Mouse (Mus musculus) E14TG2a.4 (cell line): ENCODE data around the gene Rmnd5b.
A peak's percentile ranks its signal among the peaks of the same experiment; 100 is the strongest.

Experiments
- H3K27me3 ChIP-seq: 2 replicates; pipeline ENCODE4 v1.6.1; 2014; ENCODE audit warnings: low read length, control low read depth; ENCODE audit not compliant: insufficient read depth
- H3K36me3 ChIP-seq: 2 replicates; pipeline ENCODE4 v1.6.1; 2014; ENCODE audit warnings: low read length, control low read depth; ENCODE audit not compliant: insufficient read depth
- H3K4me1 ChIP-seq: replicated peaks from 2 replicates; pipeline ENCODE4 v1.6.1; 2014; ENCODE audit warnings: low read depth, low read length, control low read depth
- H3K4me3 ChIP-seq: replicated peaks from 2 replicates; pipeline ENCODE4 v1.5.1; 2014; ENCODE audit warnings: mild to moderate bottlenecking, low read length
- H3K9me3 ChIP-seq: 2 replicates; pipeline ENCODE4 v1.6.1; 2014; ENCODE audit warnings: low read length, control low read depth
- CTCF ChIP-seq: conservative IDR thresholded peaks from 2 replicates; pipeline ENCODE4 v1.5.1; 2014; ENCODE audit warnings: low read length
- NANOG ChIP-seq: IDR thresholded peaks from 2 replicates; pipeline ENCODE4 v1.6.1; 2014; ENCODE audit warnings: borderline replicate concordance, low read length, mixed read lengths
- POU5F1 ChIP-seq: IDR thresholded peaks from 2 replicates; pipeline ENCODE4 v1.6.1; 2014; ENCODE audit warnings: low read length, borderline replicate concordance

Gene Rmnd5b

GRCm38 (mm10) chr11:51585608-51586252, 50.0 kb downstream of the Rmnd5b start:
- TF ChIP-seq CTCF = no peak
- no peak for TF ChIP-seq NANOG
- peaks cover 49% of the 10 kb centered on the region for H3K4me1 ChIP-seq

GRCm38 (mm10) chr11:51584431-51585248, 51.1 kb downstream of the Rmnd5b start, which contains the start of gene Phykpl:
Phykpl (plus strand) TSS chr11:51584757.
- Histone ChIP-seq H3K4me3 (peak within 1 kb of the TSS; percentile 98), H3K36me3 (peaks cover 41% of the 10 kb centered on the region)

More at GRCm38 (mm10) chr11:51585608-51586252, 50.0 kb downstream of the Rmnd5b start:
- peak overlapping the region; percentile 98 for H3K4me3 ChIP-seq
- no peaks in the 10 kb centered on the region for H3K9me3 ChIP-seq
- H3K36me3 ChIP-seq = peaks cover 51% of the 10 kb centered on the region
- peaks cover 2% of the 10 kb centered on the region; the same call in 1 of the 2 replicates for H3K27me3 ChIP-seq

DNA sequence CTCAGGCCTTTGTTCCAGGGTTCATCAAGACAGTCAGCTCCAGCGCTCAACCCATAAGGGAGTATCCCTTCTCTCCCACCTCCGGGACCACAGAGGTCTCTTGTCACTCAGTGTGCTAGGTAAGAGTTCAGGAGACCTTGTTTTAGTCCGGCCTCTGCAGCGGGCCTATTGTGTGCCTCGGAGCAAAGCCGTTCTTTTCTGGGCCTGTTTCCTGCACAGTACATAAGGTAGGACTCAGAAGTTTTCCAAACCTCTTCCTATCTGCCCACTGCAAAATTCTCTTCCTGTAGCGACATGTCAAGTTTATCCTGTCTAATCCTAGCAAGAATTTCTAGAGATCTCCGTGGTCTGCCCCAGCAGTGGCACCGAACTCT, 51.7 kb downstream of the Rmnd5b start:
- TF ChIP-seq CTCF = no peak
- no peak for TF ChIP-seq POU5F1
- no peak for TF ChIP-seq NANOG
- Histone ChIP-seq H3K9me3 (no peaks in the 10 kb centered on the region), H3K4me1 (peaks cover 47% of the 10 kb centered on the region), H3K36me3 (peaks cover 35% of the 10 kb centered on the region), H3K27me3 (peaks cover 3% of the 10 kb centered on the region; the same call in 1 of the 2 replicates), H3K4me3 (peak overlapping the region; percentile 98)

More at GRCm38 (mm10) chr11:51584431-51585248, 51.1 kb downstream of the Rmnd5b start, which contains the start of gene Phykpl:
- TF ChIP-seq NANOG = no peak
- no peak for TF ChIP-seq POU5F1
- no peak for TF ChIP-seq CTCF
- Histone ChIP-seq H3K9me3 (no peaks in the 10 kb centered on the region), H3K4me1 (peaks cover 47% of the 10 kb centered on the region), H3K27me3 (peaks cover 3% of the 10 kb centered on the region; the same call in 1 of the 2 replicates)

DNA sequence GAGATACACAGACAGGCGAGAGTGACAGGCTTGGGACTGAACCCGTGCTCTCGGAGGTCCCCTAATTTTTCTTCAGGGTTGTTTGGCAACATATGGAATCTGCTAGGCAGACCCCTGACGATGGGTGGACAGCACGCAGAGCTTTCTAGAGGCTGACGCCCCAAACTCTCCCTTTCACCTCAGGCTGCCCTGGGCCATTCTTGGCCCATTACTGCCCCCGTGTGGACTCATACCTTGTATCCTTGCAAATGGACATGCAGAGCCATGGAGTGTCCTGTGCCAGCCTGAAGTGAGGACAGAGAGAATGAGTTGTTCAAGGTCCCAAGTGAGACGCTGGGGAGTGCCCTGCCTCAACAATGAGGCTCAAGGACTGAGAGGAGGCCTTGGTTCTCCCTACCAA, 53.0 kb downstream of the Rmnd5b start:
- peaks cover 21% of the 10 kb centered on the region for H3K36me3 ChIP-seq
- no peak overlapping the region for H3K4me3 ChIP-seq
- peaks cover 42% of the 10 kb centered on the region for H3K4me1 ChIP-seq
- no peaks in the 10 kb centered on the region for H3K9me3 ChIP-seq
- peaks cover 3% of the 10 kb centered on the region; the same call in 1 of the 2 replicates for H3K27me3 ChIP-seq
- TF ChIP-seq CTCF (peak; percentile 26; the same call in 1 of the 2 replicates), POU5F1 (no peak), NANOG (no peak)

DNA sequence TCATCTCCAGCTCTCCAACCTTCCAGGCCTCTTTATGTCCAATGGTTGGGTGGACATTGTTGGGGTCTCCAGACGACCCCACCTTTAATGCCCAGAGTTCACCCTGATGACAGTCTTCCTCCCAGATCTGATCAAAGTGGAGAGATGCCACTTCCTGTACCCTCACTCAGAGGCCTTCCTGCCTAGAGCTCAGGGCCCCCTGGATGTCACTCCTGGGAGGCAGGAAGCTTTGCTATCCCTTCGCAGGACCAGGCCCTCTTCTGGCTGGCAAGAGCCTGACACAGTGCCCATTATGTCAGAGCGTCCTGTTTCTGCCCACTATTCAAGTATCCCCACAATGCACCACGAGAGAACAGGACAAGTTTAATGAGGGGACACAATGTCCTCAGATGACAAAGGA, 56.7 kb downstream of the Rmnd5b start:
- TF ChIP-seq NANOG (no peak), CTCF (no peak), POU5F1 (no peak)
- H3K9me3 ChIP-seq = no peaks in the 10 kb centered on the region
- no peak overlapping the region for H3K4me3 ChIP-seq
- H3K36me3 ChIP-seq = no peaks in the 10 kb centered on the region
- H3K4me1 ChIP-seq = peaks cover 10% of the 10 kb centered on the region
- H3K27me3 ChIP-seq = peaks cover 22% of the 10 kb centered on the region

GRCm38 (mm10) chr11:51577587-51577986, 58.1 kb downstream of the Rmnd5b start:
- Histone ChIP-seq H3K4me3 (no peak overlapping the region), H3K4me1 (peaks cover 3% of the 10 kb centered on the region; the same call in 1 of the 2 replicates), H3K27me3 (peaks cover 24% of the 10 kb centered on the region), H3K9me3 (no peaks in the 10 kb centered on the region), H3K36me3 (no peaks in the 10 kb centered on the region)
- TF ChIP-seq NANOG (no peak), CTCF (no peak), POU5F1 (no peak)

- Histone ChIP-seq H3K4me3 (no peak overlapping the region), H3K9me3 (no peaks in the 10 kb centered on the region), H3K27me3 (peaks cover 24% of the 10 kb centered on the region), H3K4me1 (peaks cover 12% of the 10 kb centered on the region), H3K36me3 (no peaks in the 10 kb centered on the region)
- TF ChIP-seq CTCF (no peak), POU5F1 (no peak), NANOG (no peak)
These were observed 59.2 kb downstream of the Rmnd5b start for GRCm38 (mm10) chr11:51576454-51576853.
